Mouse (Mus musculus) kidney, postnatal 0 days (tissue): ENCODE measurements around the gene Gm28308. TPM values are rescaled to one million over a fixed set of nuclear protein-coding genes. Genes with fewer than 3 reads are reported as not detected.

Experiments
- ATAC-seq: fragments of 200-750 bp; cut with Nextera tagmentation; replicated peaks from 2 replicates; pipeline ENCODE4 v1.8.0; 2017; ENCODE audit warnings: low read depth, moderate number of reproducible peaks, moderate TSS enrichment, moderate library complexity; ENCODE audit not compliant: low FRiP score
- DNase-seq: peaks from one replicate; pipeline ENCODE4 v3.0.0-alpha.2; 2016; ENCODE audit warnings: low spot score
- H3K27ac ChIP-seq: fragments of 300-500 bp; sonication (generic); 2 replicates; pipeline ENCODE4 v1.5.1; 2014; ENCODE audit warnings: mild to moderate bottlenecking
- H3K27me3 ChIP-seq: fragments of 300-500 bp; sonication (generic); 2 replicates; pipeline ENCODE4 v1.6.1; 2014; ENCODE audit warnings: low read length, mixed read lengths; ENCODE audit not compliant: insufficient read depth
- H3K36me3 ChIP-seq: fragments of 300-500 bp; sonication (generic); 2 replicates; pipeline ENCODE4 v1.6.1; 2014; ENCODE audit warnings: low read length, mixed read lengths; ENCODE audit not compliant: insufficient read depth
- H3K4me1 ChIP-seq: fragments of 300-500 bp; sonication (generic); replicated peaks from 2 replicates; pipeline ENCODE4 v1.6.1; 2014; ENCODE audit warnings: antibody characterized with exemption, low read length, mixed read lengths; ENCODE audit not compliant: insufficient read depth
- H3K4me2 ChIP-seq: fragments of 300-500 bp; sonication (generic); 2 replicates; pipeline ENCODE4 v1.6.1; 2014; ENCODE audit warnings: mild to moderate bottlenecking, low read length, moderate library complexity, mixed read lengths
- H3K4me3 ChIP-seq: fragments of 300-500 bp; sonication (generic); replicated peaks from 2 replicates; pipeline ENCODE4 v1.5.1; 2014; ENCODE audit warnings: low read depth, low read length
- H3K9ac ChIP-seq: fragments of 300-500 bp; sonication (generic); 2 replicates; pipeline ENCODE4 v1.6.1; 2014; ENCODE audit warnings: low read depth, low read length
- H3K9me3 ChIP-seq: fragments of 300-500 bp; sonication (generic); replicated peaks from 2 replicates; pipeline ENCODE4 v1.6.1; 2016; ENCODE audit warnings: low read length, inconsistent platforms, mixed read lengths
- CTCF ChIP-seq: IDR thresholded peaks from 2 replicates; pipeline ENCODE4 v1.5.1; 2016; ENCODE audit warnings: antibody characterized with exemption, low read depth, mild to moderate bottlenecking, moderate library complexity
- WGBS: fragments of 180-500 bp; shearing (Covaris S2); extraction: QIAGEN DNeasy Blood & Tissue Kit; methylation state at CpG from one replicate; pipeline ENCODE4 v1.1.7; 2014; 5-methylcytosine and 5-hydroxymethylcytosine counted together
- polyA plus RNA-seq: library from polyadenylated mRNA; unstranded; fragments of >200 nt; fragmentation: Nextera tagmentation; extraction: Ambion mirVana; gene quantifications from 2 replicates; pipeline ENCODE4 v1.2.1, GENCODE M21; 2015

Gene Gm28308
- polyA plus RNA-seq, 1 experiment from 2014 or later: 2.1 TPM

GRCm38 (mm10) chr6:52166431-52167077 lies 46.6 kb downstream of the Gm28308 start:
- Histone ChIP-seq H3K27ac (peak overlapping the region; percentile 48), H3K4me3 (no peak overlapping the region), H3K9ac (no peak overlapping the region), H3K4me1 (peaks cover 57% of the 10 kb centered on the region), H3K9me3 (no peaks in the 10 kb centered on the region), H3K27me3 (no peaks in the 10 kb centered on the region), H3K4me2 (peak overlapping the region; percentile 18; the same call in 1 of the 2 replicates), H3K36me3 (no peaks in the 10 kb centered on the region)
- 30% methylated on average over 4 of the region's 4 CpGs for WGBS
- no peak for TF ChIP-seq CTCF
- ATAC-seq: no peak
- DNase-seq: peak; percentile 74

GRCm38 (mm10) chr6:52165441-52166370 lies 47.4 kb downstream of the Gm28308 start:
- H3K9ac ChIP-seq: peak overlapping the region; percentile 32; the same call in 1 of the 2 replicates
- H3K27me3 ChIP-seq: no peaks in the 10 kb centered on the region
- H3K36me3 ChIP-seq: no peaks in the 10 kb centered on the region
- peaks cover 55% of the 10 kb centered on the region for H3K4me1 ChIP-seq
- no peak for ATAC-seq
- peak; percentile 58 for DNase-seq
- no peak for TF ChIP-seq CTCF
- peak overlapping the region; percentile 36 for H3K4me3 ChIP-seq
- H3K27ac ChIP-seq: peak overlapping the region; percentile 48; the same call in 1 of the 2 replicates
- H3K4me2 ChIP-seq: peak overlapping the region; percentile 81
- WGBS: 11% methylated on average over 28 of the region's 28 CpGs
- no peaks in the 10 kb centered on the region for H3K9me3 ChIP-seq

GRCm38 (mm10) chr6:52164626-52165440 lies 48.3 kb downstream of the Gm28308 start, which contains the start of gene Hoxa2:
Hoxa2 (minus strand) TSS chr6:52164831.
- Histone ChIP-seq H3K4me2 (peak within 1 kb of the TSS; percentile 81), H3K36me3 (no peaks in the 10 kb centered on the region), H3K9ac (peak within 1 kb of the TSS; percentile 50), H3K27ac (peak within 1 kb of the TSS; percentile 75), H3K27me3 (no peaks in the 10 kb centered on the region), H3K9me3 (no peaks in the 10 kb centered on the region), H3K4me3 (peak within 1 kb of the TSS; percentile 36), H3K4me1 (peaks cover 57% of the 10 kb centered on the region)
- DNase-seq (peak; percentile 78), ATAC-seq (no peak)
- 2% methylated on average over 25 of the region's 25 CpGs for WGBS
- no peak for TF ChIP-seq CTCF

- ATAC-seq (no peak), DNase-seq (peak; percentile 65)
- H3K9me3 ChIP-seq: no peaks in the 10 kb centered on the region
- H3K4me1 ChIP-seq: peaks cover 63% of the 10 kb centered on the region
- no peaks in the 10 kb centered on the region for H3K36me3 ChIP-seq
- H3K9ac ChIP-seq: peak overlapping the region; percentile 50
- peak overlapping the region; percentile 75 for H3K27ac ChIP-seq
- peak overlapping the region; percentile 36 for H3K4me3 ChIP-seq
- 1% methylated on average over 38 of the region's 39 CpGs for WGBS
- no peaks in the 10 kb centered on the region for H3K27me3 ChIP-seq
- peak overlapping the region; percentile 81 for H3K4me2 ChIP-seq
- no peak for TF ChIP-seq CTCF
Observed at GRCm38 (mm10) chr6:52164051-52164625, 49.0 kb downstream of the Gm28308 start.

- TF ChIP-seq CTCF: no peak
Observed at GRCm38 (mm10) chr6:52163366-52164031, 49.6 kb downstream of the Gm28308 start.

More at GRCm38 (mm10) chr6:52163366-52164031, 49.6 kb downstream of the Gm28308 start:
- Histone ChIP-seq H3K9ac (no peak overlapping the region; the same call in 1 of the 2 replicates), H3K36me3 (no peaks in the 10 kb centered on the region), H3K27me3 (no peaks in the 10 kb centered on the region), H3K9me3 (no peaks in the 10 kb centered on the region), H3K4me3 (peak overlapping the region; percentile 36), H3K27ac (peak overlapping the region; percentile 75), H3K4me1 (peaks cover 61% of the 10 kb centered on the region), H3K4me2 (peak overlapping the region; percentile 81)
- peak; percentile 85 for DNase-seq
- ATAC-seq: no peak
- 25% methylated on average over 17 of the region's 17 CpGs for WGBS
